Mouse (Mus musculus) cerebellum, postnatal 14 days (tissue): Measurements from ENCODE around the gene Lrmda.

Experiments
- DNase-seq, 2 experiments: peaks; one replicate each; pipeline ENCODE4 v3.0.0; 2021; ENCODE audit warnings: mixed read lengths in 2 of 2

The Lrmda gene

GRCm38 (mm10) chr14:22019252-22019948 lies at the start of gene Lrmda:
Gene Lrmda, plus strand, starts transcription at chr14:22019712.
- DNase-seq, result peak; percentile 20 to 30

- DNase-seq, result peak; percentile 79 to 88
Measured at GRCm38 (mm10) chr14:21981462-21981861, 38.0 kb upstream of the Lrmda start.

DNA sequence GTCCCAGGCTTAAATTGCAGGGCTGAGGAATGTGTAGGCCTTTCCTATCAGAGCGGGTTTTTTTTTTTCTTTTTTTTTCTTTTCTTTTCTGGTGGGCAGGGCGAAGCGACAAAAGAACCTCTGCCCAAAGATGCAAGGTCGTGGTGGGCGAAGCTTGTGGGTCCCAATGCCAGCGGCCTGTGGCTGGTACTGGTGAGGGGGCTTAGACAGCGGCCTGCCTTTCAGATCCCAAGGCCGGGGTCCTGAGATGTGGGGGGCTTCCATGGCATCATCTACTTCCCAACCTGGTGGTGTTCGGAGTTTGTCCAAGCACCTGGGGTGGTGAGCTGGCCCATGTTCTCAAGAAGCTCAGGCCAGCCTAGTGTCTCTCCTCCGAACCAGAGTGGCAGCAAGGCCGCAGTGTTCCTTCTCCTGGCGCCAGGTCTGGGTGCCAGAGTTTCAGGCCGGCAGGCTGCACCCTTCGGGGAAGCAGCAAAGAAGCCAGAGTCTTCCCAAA lies 37.4 kb upstream of the Lrmda start:
- peak; percentile 27 to 35 for DNase-seq

DNA sequence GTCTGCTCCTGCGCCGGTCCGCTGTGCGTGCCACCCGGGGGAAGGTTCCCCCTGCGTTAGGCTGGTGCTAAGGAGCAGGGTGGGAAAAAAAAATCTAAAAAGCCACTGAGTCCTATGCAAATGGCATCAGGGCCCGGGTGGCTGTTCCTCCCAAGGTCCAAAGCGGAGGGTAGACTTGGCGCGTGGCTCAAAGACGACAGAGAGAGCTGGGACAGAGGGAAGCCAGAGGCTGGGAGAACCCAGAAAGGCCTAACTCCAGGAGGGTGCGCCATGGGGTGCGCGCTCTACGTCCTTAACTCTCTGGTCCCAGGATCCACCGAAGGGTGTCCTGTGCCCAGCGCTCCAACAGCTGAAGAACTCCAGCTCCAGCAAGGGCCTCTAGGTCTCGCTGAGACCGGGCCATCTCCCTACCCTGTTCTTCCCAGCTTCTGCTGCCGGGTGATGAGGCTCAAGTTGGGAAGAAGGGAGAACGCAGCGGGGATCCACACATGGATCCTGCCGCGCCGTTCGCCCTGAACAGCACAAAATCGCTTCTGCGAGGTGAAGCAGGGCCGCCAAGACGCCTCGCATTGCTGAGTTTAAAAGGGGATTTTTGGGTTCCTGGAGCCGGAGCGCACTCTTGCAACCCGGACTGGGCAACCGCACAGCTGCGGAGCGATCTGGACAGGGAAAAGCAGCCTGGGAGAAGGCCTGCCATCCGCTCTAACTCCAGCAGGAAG lies 36.8 kb upstream of the Lrmda start:
- peak; percentile 19 to 30 for DNase-seq

DNA sequence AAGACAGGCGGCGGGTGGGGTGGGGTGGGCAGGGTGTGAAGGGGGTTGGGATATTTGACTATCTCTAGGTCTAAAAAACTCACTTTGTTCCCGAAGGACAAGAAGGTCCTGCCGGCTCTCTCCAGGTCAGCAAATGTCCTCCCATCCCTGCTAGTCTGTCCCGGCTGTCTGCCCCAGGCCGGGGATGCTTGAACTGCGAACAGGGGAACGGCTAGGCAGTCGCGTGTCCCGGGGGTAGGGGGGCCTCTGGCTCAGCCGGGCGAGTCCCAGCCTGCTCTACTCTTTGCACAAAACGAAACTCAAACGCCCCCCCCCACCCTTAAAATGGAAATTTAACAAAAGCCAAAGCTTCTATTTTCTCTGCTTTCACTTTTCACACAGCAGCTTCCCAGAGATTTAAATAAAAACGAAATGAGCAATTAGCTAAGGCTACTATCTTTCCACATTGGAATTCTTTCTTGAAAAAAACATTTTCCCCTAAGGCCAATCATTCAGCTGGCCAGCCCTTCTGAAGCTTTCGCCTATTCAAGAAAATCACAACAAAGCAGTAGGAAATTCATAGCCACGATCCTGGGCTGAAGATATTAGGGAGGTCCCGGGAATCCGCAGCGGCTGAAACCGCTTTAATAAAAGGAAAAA lies 36.1 kb upstream of the Lrmda start:
- DNase-seq, result peak in 1 of 2 experiments; percentile 29

DNA sequence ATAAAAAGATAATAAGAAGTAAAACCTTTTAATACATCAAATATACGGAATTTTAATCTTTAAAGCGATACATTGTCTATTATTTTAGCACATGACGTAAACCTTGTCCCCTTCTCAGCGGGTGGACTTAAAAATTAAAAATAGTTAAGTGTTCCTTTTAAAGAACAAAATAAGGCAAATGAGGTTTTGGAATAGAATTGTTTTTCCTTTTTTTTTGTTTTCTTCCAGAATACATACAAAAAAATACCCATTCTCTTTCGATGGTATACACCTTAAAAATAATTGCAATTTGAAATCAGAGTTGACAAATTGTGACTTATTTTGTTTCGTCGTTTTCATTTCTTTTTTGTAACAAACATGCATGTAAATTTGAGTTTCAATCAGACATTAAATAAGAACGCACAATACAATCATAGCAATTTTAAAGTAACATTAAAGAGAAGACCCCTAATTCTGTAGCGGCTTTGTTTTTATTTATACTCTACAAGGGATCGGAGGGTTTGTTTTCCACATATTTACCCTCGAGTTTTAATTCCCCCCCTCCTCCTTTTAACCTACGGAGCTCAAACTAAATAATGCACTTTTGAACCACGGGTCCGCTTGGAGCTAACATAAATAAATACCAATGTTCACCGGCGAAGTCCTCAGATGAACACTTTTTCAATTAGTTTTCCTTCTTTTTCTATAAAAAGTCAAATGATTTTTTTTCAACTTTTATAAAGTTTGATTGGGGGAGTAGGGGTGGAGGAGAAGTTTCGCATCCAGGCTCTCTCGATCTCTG lies 35.4 kb upstream of the Lrmda start:
- no peak for DNase-seq

GRCm38 (mm10) chr14:21984757-21985425 lies 34.6 kb upstream of the Lrmda start:
- peak; percentile 19 to 20 for DNase-seq

DNA sequence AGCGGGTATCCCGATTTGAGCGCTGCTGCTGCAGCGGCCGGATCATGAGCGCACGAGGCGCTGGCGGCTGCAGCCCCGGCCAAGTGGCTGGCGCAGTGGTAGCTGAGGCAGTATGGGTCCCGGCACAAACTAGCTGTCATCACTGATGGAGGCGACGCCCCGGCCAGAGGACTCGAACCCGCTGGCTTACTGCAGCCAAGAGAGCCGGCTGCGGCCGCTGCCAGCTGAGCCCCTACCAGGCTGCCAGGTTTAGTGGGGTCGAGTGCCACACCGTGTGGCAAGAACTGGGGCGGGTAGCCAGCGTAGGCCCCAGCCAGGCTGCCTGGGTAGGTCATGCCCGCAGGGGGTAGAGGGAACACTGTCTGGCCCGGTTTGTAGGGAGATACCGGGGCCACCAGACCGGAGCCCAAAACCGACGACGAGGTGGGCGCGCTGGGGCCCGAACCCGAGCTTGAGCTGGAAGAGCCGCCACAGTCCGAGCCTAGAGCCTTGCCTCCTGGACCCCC lies 34.0 kb upstream of the Lrmda start:
- DNase-seq, result no peak

DNA sequence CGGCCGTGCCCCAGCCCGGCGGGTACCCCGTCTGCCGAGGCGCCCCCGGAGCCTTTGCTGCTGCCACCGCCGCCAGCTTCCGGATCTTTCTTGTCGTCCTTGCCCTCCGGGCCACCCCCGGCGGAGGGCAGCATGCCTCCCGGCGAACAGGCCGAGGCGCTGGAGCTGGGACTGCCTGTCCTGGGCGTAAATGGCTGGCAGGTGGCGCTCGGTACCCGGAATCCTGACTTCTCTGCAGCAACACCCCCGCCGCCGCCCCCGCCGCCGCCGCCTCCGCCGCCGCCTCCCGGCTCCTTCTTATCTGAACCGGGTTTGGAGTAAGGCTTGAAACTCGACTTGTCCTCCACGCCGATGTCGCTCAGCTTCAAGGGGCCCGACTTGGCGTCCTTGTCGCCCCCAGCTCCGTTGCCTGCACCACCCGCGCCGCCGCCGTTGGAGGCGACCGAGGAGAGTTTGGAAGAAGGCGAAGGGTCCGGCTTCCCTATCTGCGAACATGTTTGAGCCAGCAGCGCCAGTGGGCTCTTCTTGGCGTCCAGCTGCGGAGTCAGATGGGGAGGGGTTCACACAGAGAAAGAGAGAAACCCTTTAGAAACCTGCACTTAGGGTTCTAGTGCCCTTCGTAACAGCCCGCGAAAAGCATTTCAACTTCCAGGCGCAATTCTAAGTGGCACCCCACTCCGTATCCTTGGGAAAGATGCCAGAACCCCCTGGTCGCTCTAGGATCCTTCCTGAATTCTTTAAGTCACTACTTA lies 33.4 kb upstream of the Lrmda start:
- DNase-seq, result peak; percentile 90 to 91

DNA sequence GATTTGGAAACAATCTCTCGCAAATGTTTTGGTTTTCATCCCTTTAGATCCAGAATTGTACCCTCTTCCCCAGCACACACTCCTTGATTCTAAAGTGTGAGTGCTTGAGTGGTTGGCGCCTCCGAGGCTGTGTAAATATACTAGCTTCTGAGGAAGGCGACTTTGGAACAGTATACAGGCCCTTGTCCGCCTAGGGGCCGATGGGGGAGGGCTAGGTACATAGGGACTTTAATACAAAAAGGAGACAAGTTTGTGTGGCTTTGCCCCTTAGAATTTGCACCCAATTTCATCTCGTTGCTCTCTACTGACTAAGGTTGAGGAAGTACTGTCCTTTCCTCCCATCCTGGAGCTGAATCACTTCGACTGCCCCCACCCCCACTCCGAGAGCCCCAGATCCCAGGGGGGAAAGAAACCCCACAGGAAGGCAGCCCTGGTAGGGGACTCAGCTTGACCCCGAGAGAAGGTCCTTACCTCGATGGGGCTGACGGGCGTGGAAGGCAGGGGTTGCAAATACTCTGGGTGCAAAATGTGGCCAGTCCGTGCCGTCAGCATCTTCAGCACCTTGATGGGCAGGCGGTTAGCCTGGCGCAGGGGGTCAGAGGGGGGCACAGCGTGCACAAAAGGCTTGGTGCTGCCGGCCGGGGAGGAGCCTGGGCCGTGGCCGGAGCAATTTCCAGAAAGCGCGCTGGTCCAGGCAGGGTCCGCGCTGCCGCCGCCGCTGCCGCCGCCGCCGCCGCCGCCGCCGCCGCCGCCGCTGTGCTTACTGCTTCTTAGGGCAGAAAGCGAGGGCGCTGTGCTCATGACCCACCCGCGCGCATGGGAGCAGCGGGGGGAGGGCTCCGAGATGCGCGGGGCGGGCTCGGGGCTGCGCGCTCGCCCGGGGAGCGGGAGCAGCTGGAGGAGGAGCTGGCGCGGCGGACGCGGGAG lies 32.5 kb upstream of the Lrmda start:
- DNase-seq, result peak; percentile 19 to 41

- peak; percentile 91 to 92 for DNase-seq
Measured at GRCm38 (mm10) chr14:21987660-21988576, 31.6 kb upstream of the Lrmda start.

DNA sequence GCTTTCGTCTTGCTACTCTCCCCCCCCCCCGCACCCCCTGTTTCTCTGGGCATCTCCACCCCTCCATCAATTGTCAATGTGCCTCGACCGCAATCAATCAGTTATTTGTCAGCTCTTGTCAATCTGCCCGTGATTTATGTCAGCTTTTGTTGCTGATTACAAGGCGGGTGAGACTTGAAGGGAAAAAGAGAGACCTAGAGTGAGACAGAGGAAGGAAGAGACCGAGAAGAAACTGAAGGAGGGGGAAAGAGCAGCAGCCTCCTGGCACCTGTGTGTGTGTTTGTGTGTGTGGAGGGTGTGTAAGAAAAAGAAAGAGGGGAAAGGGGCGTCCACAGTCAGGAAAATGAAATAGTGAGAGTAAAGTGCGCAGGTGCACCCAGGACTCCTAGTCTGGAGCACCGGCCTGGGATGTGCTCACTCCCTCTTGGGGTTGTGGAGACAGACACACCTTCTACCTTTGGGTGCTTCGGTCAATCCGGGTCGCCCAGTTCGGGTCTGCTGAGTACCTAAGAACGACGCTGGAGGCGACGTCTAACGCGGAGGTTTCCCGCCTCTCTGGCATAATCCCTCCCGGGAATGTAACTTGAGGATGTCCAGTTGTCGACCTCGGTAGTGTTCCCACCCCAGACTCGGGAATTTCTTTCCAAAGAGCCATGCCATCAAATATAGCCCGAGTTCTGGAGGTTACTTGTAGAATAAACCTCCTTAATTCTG lies 30.8 kb upstream of the Lrmda start:
- peak; percentile 31 to 41 for DNase-seq

DNA sequence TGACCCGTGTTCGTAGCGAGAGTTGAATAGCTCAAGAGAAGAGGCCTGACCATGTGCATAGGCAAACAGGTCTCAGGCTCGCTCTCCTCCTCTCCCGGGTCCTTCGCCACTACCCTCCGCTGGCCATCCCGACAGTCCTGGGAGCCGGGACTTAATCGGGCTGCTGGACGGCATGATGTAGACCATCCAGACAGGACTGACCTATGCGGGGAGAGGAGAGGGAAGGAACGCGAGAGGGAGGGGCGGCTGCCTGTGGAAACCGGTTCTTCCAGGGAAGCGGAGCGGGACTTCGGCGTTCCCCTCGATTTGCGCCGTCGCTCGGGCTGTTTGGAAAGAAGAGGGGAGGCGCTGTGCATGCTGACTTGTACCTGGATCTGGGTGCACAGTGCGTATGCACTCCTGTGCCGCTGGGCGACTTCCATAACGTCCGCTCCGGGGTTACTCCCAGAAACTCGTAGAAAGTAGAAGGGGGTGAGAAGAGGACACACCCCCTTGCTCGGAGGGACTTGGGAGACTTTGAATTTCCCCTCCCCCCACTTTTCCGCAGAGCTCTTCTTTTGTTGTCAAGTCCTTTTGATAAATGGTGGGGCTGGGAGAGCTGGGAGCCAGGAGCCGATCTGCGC lies 30.1 kb upstream of the Lrmda start, which contains the start of gene Zfp503:
Gene Zfp503, minus strand, starts transcription at position 311 of the 623 bp plus-strand sequence.
- peak in 1 of 2 experiments; percentile 28 for DNase-seq

DNA sequence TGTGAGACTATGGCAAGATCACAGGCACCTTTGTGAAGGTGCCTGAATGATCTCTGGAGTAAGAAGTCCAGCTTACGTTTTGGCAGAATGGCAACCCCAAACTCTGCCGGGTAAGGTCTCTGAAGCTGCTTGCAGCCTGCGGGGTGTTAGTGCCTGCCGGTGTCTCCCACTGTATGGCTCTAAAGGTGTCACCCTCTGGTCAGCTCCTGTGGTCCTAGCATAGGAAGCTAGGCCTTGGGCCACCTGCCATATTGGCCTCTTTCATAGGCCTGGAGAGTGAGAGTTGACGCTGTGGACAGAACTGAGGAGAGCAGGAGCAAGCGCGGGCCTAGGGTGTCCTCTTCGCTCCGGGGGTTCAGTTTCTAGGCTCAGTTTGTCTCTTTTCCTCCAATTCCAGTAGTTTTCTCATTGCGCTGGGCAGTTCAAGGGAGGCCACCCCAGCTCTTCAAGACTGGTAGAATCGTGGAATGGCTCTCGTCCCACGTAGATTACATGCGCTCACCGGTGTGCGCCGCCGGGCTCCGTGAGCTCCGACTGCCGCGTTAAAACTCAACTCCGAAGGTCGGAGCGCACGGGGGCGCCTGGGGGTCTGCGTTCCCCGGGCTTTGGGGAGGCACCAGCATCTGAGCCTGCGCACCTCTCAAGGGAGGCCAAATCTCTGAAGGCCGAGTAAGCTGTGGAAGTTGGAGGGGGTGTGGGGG lies 29.0 kb upstream of the Lrmda start:
- DNase-seq, result no peak

DNA sequence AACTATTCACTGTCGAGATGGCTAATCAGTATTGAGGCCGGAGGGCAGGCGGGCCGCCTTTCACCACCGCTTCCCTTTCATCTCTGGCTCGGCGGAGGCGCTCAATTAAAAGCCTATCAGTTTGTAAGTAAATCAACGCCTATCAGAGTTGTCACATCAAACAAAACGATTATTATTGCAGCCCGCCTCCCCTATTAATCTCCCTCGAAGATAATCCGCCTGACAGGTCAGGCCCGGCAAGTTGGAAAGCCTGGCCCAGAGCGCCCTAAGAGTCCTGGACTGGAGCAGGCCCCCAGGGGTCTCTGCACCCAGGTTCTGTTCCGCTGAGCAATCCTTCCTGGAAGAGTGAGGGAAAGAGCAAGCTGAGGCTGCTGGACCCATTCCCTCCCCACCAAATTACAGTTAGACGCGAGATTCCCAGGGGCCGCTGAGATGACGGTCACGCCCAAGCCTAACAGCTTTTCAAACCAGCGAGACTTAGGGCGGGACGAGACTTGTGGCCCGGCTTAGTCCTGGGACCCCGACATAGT lies 28.2 kb upstream of the Lrmda start:
- DNase-seq, result no peak

DNA sequence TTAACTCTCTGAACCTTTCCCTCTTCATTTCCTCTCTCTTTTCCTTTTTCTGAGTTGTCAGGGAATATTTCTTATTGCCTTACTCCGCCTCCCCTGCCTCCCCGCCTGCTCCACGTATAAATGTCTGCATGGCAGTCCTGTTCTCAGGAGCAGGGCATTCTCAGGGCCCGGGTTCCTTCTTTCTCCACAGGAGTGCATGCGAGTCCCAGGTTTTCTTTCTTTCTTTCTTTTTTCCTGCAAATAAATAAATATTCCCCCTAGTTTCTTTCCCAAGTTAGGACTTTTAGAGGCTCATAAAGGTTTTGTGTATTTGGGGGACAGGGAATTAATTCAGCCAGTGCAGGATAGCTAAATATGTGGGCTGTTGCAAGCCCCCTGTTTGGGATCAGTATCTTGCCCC lies 27.7 kb upstream of the Lrmda start:
- DNase-seq, result no peak
